Mouse (Mus musculus) cerebellum, adult 2 months (tissue): ENCODE data around the gene Ino80e.

Experiments used
- CTCF ChIP-seq: fragments of 200-500 bp; IDR thresholded peaks from 2 replicates; pipeline ENCODE4 v1.5.1; 2011; ENCODE audit warnings: low read depth, mild to moderate bottlenecking, control low read depth, low read length, moderate library complexity, borderline replicate concordance; ENCODE audit not compliant: insufficient read depth
- POLR2A ChIP-seq: fragments of 200-500 bp; IDR thresholded peaks from 2 replicates; pipeline ENCODE4 v1.6.1; 2011; ENCODE audit warnings: low read length, control low read depth, borderline replicate concordance; ENCODE audit not compliant: insufficient read depth

DNA sequence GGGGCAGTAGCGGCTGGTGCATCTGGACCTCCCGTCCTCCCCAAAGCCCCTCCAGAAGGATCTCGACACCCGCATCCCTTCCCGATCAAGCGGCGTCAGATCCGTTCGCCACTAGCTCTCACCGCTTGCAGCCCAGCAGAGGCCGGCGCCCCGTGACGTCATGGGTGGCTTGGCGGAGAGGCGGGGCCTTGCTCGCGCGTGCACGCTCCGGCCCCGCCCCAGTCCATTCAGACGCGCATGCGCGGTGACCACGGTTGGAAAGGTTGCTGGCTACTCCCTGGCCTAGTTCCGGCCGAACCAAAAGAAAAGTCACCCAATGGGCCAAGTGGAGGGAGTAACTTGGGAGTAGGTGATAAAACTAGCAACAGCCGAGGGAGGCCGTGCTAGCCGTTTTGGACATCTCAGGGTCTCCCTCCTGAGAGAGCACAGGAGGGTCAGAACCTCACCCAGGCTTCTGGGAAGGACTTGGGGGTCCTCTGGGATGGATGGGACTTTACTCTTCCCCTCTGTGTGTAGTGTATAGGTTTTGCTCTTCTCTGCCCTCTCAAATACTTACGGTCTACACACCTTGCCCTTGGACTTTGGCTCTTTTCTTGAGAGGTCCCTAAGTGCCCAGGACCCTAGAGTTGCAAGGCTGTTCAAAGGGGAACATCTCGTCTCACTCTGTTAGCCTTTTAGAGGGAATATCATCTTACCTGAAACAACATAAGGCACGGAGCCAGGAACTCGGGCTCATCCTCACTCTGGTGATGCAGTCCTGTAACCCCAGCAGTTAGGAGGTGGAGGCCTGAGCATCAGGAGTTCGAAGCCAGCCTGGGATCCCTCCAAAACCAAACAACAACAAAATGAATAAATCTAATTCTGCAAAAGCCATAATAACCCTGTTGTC, 36.2 kb upstream of the Ino80e start:
- TF ChIP-seq CTCF (no peak), POLR2A (peak; percentile 99)
